Mouse (Mus musculus) forebrain, embryonic 16.5 days (tissue): ENCODE measurements at regions not wholly inside any gene's neighbourhood (a gene's known extent, or its start where the extent isn't known, plus 50 kb on each side); places are given as distances from the start of the nearest gene placed in this dataset.
A peak's percentile ranks its signal among the peaks of the same experiment; 100 is the strongest.

ENCODE experiments used
- ATAC-seq: fragments of 200-750 bp; cut with Nextera tagmentation; 2 replicates; pipeline ENCODE4 v1.8.0; 2017; ENCODE audit warnings: mild to moderate bottlenecking, moderate library complexity
- H3K27ac ChIP-seq: fragments of 300-500 bp; sonication (generic); 2 replicates; pipeline ENCODE4 v1.5.1; 2014; ENCODE audit warnings: low read length, control low read depth
- H3K27me3 ChIP-seq: fragments of 300-500 bp; sonication (generic); replicated peaks from 2 replicates; pipeline ENCODE4 v1.6.1; 2014; ENCODE audit warnings: low read length; ENCODE audit not compliant: control insufficient read depth, insufficient read depth
- H3K36me3 ChIP-seq: fragments of 300-500 bp; sonication (generic); 2 replicates; pipeline ENCODE4 v1.6.1; 2014; ENCODE audit not compliant: control insufficient read depth, insufficient read depth
- H3K4me1 ChIP-seq: fragments of 300-500 bp; sonication (generic); replicated peaks from 2 replicates; pipeline ENCODE4 v1.6.1; 2014; ENCODE audit warnings: low read length; ENCODE audit not compliant: control insufficient read depth, insufficient read depth
- H3K4me2 ChIP-seq: fragments of 300-500 bp; sonication (generic); 2 replicates; pipeline ENCODE4 v1.6.1; 2014; ENCODE audit warnings: mild to moderate bottlenecking, low read length, control low read depth
- H3K4me3 ChIP-seq: fragments of 300-500 bp; sonication (generic); replicated peaks from 2 replicates; pipeline ENCODE4 v1.5.1; 2014; ENCODE audit warnings: mild to moderate bottlenecking, low read length, control low read depth
- H3K9ac ChIP-seq: fragments of 300-500 bp; sonication (generic); replicated peaks from 2 replicates; pipeline ENCODE4 v1.6.1; 2014; ENCODE audit warnings: low read depth, low read length, control low read depth
- H3K9me3 ChIP-seq: fragments of 300-500 bp; sonication (generic); 2 replicates; pipeline ENCODE4 v1.6.1; 2016; ENCODE audit warnings: low read length; ENCODE audit not compliant: control insufficient read depth
- WGBS: fragments of 180-500 bp; shearing (Covaris S2); extraction: QIAGEN DNeasy Blood & Tissue Kit; methylation state at CpG from one replicate; pipeline ENCODE4 v1.1.7; 2014; 5-methylcytosine and 5-hydroxymethylcytosine counted together

GRCm38 (mm10) chr3:77537848-77538247 is 1463.8 kb downstream of the Fstl5 start:
- H3K4me2 ChIP-seq, result no peak overlapping the region
- no peak overlapping the region for H3K9ac ChIP-seq
- no peaks in the 10 kb centered on the region for H3K4me1 ChIP-seq
- no peaks in the 10 kb centered on the region for H3K27me3 ChIP-seq
- H3K4me3 ChIP-seq, result no peak overlapping the region
- no peaks in the 10 kb centered on the region for H3K36me3 ChIP-seq
- peak; percentile 70; the same call in 1 of the 2 replicates for ATAC-seq
- no peaks in the 10 kb centered on the region for H3K9me3 ChIP-seq
- 42% methylated on average over 3 of the region's 3 CpGs for WGBS
- no peak overlapping the region for H3K27ac ChIP-seq

GRCm38 (mm10) chr3:77577267-77577666 is 1503.2 kb downstream of the Fstl5 start:
- H3K9me3 ChIP-seq, result no peaks in the 10 kb centered on the region
- H3K36me3 ChIP-seq, result no peaks in the 10 kb centered on the region
- H3K4me2 ChIP-seq, result no peak overlapping the region
- H3K9ac ChIP-seq, result no peak overlapping the region
- H3K4me1 ChIP-seq, result no peaks in the 10 kb centered on the region
- H3K27ac ChIP-seq, result no peak overlapping the region
- no peak overlapping the region for H3K4me3 ChIP-seq
- H3K27me3 ChIP-seq, result no peaks in the 10 kb centered on the region
- ATAC-seq, result no peak
- WGBS, result 53% methylated on average over 2 of the region's 2 CpGs

GRCm38 (mm10) chr3:77587218-77587617 is 1513.1 kb downstream of the Fstl5 start:
- no peaks in the 10 kb centered on the region for H3K27me3 ChIP-seq
- H3K9ac ChIP-seq, result no peak overlapping the region
- H3K9me3 ChIP-seq, result no peaks in the 10 kb centered on the region
- no peak overlapping the region for H3K4me2 ChIP-seq
- 42% methylated on average over 3 of the region's 3 CpGs for WGBS
- no peaks in the 10 kb centered on the region for H3K36me3 ChIP-seq
- peak; percentile 62 for ATAC-seq
- H3K27ac ChIP-seq, result no peak overlapping the region
- no peak overlapping the region for H3K4me3 ChIP-seq
- H3K4me1 ChIP-seq, result no peaks in the 10 kb centered on the region
